Mouse (Mus musculus) bone marrow macrophage, adult 2 months (primary cell): ENCODE data around the gene Itpk1.

Experiments
- CTCF ChIP-seq: IDR thresholded peaks from 2 replicates; pipeline ENCODE4 v1.5.1; 2012; ENCODE audit warnings: low read depth, mild to moderate bottlenecking, low read length, moderate library complexity
- POLR2A ChIP-seq: IDR thresholded peaks from 2 replicates; pipeline ENCODE4 v1.6.1; 2012; ENCODE audit warnings: mild to moderate bottlenecking, low read depth, low read length, borderline replicate concordance

GRCm38 (mm10) chr12:102663349-102664051, 41.2 kb downstream of the Itpk1 start:
- no peak for TF ChIP-seq CTCF
- TF ChIP-seq POLR2A, result no peak
